Mouse (Mus musculus) liver, embryonic 14.5 days (tissue): Measurements from ENCODE around the gene Mrap.

ENCODE experiments used
- CTCF ChIP-seq: IDR thresholded peaks from 2 replicates; pipeline ENCODE4 v1.5.1; 2016; ENCODE audit warnings: antibody characterized with exemption, low read depth, control low read depth
- EP300 ChIP-seq: IDR thresholded peaks from 2 replicates; pipeline ENCODE4 v1.6.1; 2016; ENCODE audit warnings: antibody characterized with exemption, low read depth

- no peak for TF ChIP-seq EP300
- no peak for TF ChIP-seq CTCF
Measured at GRCm38 (mm10) chr16:90693625-90694024, 44.4 kb upstream of the Mrap start.
